Mouse (Mus musculus) lung, embryonic 14.5 days (tissue): ENCODE results near the gene Aqp12. TPM values are rescaled to one million over a fixed set of nuclear protein-coding genes. Genes with fewer than 3 reads are reported as not detected.

Source experiments
- ATAC-seq: fragments of 200-750 bp; cut with Nextera tagmentation; 2 replicates; pipeline ENCODE4 v1.8.0; 2017; ENCODE audit warnings: mild to moderate bottlenecking, moderate TSS enrichment, moderate library complexity; ENCODE audit not compliant: insufficient read depth
- DNase-seq: peaks from one replicate; pipeline ENCODE4 v3.0.0-alpha.2; 2015
- H3K27ac ChIP-seq: fragments of 300-500 bp; sonication (generic); 2 replicates; pipeline ENCODE4 v1.5.1; 2014; ENCODE audit warnings: low read depth, mild to moderate bottlenecking, moderate library complexity
- H3K27me3 ChIP-seq: fragments of 300-500 bp; sonication (generic); 2 replicates; pipeline ENCODE4 v1.6.1; 2014; ENCODE audit warnings: low read length, control low read depth; ENCODE audit not compliant: insufficient read depth
- H3K36me3 ChIP-seq: fragments of 300-500 bp; sonication (generic); 2 replicates; pipeline ENCODE4 v1.6.1; 2014; ENCODE audit warnings: control low read depth; ENCODE audit not compliant: insufficient read depth
- H3K4me1 ChIP-seq: fragments of 300-500 bp; sonication (generic); 2 replicates; pipeline ENCODE4 v1.6.1; 2014; ENCODE audit warnings: antibody characterized with exemption, control low read depth; ENCODE audit not compliant: insufficient read depth
- H3K4me2 ChIP-seq: fragments of 300-500 bp; sonication (generic); 2 replicates; pipeline ENCODE4 v1.6.1; 2014; ENCODE audit warnings: mild to moderate bottlenecking
- H3K4me3 ChIP-seq: fragments of 300-500 bp; sonication (generic); 2 replicates; pipeline ENCODE4 v1.5.1; 2014; ENCODE audit warnings: low read depth, low read length
- H3K9ac ChIP-seq: fragments of 300-500 bp; sonication (generic); 2 replicates; pipeline ENCODE4 v1.6.1; 2014
- H3K9me3 ChIP-seq: fragments of 300-500 bp; sonication (generic); 2 replicates; pipeline ENCODE4 v1.6.1; 2016; ENCODE audit warnings: low read depth, low read length, control low read depth
- CTCF ChIP-seq: IDR thresholded peaks from 2 replicates; pipeline ENCODE4 v1.5.1; 2016; ENCODE audit warnings: antibody characterized with exemption, low read depth
- WGBS: fragments of 180-500 bp; shearing (Covaris S2); extraction: QIAGEN DNeasy Blood & Tissue Kit; methylation state at CpG from one replicate; pipeline ENCODE4 v1.1.7; 2014; 5-methylcytosine and 5-hydroxymethylcytosine counted together
- polyA plus RNA-seq: library from polyadenylated mRNA; unstranded; fragments of >200 nt; fragmentation: Nextera tagmentation; extraction: Ambion mirVana; gene quantifications from 2 replicates; pipeline ENCODE4 v1.2.1, GENCODE M21; 2014

Gene Aqp12
- polyA plus RNA-seq, 1 experiment from 2014 or later: not detected

DNA sequence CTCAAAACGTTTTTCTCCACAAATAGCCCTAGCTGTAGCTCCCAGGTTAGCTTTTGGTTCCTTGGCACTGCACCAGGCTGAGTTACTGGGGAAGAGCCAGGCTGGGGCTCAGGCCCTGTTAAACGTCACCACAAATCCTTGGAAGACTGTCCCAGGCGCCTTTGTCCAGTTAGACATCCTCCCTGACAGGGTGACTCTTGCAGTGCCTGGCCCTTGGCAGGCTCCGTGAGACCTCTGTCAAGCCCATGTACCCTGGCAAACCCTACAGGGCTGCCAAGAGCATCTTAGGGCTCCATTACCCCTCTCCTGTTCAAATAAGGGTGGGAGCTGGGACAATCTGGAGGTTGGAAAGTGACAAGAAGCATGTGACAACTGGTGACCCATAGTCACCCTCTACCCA, 29.8 kb downstream of the Aqp12 start:
- Histone ChIP-seq H3K9ac (no peak overlapping the region), H3K36me3 (0 out of 2 replicates have a peak, but pooled peaks cover 2% of the 10 kb centered on the region), H3K27ac (no peak overlapping the region), H3K4me2 (no peak overlapping the region), H3K27me3 (no peaks in the 10 kb centered on the region), H3K4me3 (no peak overlapping the region), H3K9me3 (no peaks in the 10 kb centered on the region), H3K4me1 (no peaks in the 10 kb centered on the region)
- DNase-seq: no peak
- WGBS: 63% methylated on average over 4 of the region's 4 CpGs
- ATAC-seq: no peak
- TF ChIP-seq CTCF: no peak

DNA sequence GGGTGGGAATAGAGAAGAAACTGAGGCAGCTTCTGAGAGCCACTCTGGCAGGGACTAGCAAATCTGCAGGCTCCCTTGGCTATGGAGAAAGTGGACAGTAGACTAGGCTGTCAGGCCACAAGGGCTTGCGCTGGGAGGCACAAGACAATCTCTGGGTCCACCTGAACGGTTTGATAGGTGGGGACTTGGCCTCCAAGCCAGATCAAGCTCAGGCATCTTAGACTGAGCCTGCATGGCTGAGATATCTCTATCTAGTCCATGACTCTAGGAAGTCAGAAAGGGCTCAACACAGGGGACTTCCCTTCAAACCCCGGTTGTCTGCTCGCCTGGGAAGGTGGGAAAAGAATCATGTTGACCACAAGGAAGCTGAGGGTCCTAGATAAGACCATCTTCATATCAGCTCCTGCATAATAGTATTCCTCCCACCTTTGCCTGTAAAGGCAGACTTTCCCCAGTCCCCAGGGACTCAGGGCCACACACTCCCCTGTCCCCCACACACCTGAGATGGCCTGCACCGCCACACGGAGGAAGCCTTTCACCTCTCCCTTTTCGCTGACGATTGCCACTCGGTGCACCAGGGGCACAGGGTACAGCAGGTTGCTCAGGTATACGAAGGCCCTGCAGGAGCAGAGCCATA, 40.1 kb downstream of the Aqp12 start:
- H3K27me3 ChIP-seq: no peaks in the 10 kb centered on the region
- no peak overlapping the region for H3K4me3 ChIP-seq
- H3K9ac ChIP-seq: no peak overlapping the region
- no peak overlapping the region for H3K4me2 ChIP-seq
- no peak for DNase-seq
- WGBS: 79% methylated on average over 10 of the region's 10 CpGs
- H3K9me3 ChIP-seq: no peaks in the 10 kb centered on the region
- no peak overlapping the region for H3K27ac ChIP-seq
- H3K36me3 ChIP-seq: no peaks in the 10 kb centered on the region
- no peak for TF ChIP-seq CTCF
- no peaks in the 10 kb centered on the region for H3K4me1 ChIP-seq
- ATAC-seq: no peak

DNA sequence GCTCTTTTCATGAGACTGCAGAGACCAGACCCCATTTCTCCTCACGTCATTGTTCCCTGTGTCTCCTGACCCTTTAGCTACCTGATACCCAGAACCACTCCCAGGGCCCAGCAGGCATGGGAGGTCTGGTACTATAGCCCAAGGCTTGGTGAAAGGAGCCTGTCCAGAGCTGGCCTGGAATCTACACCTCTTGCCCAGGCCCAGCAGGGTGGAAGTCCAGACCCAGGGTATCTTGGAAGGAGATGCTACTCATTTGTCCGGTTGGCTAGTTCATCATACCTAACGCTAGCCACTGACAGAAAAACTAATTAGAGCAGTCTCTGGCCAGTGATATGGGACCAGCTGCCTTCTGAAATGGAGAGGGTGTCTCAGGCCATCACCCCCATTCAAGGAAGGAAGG, 43.9 kb downstream of the Aqp12 start:
- no peaks in the 10 kb centered on the region for H3K4me1 ChIP-seq
- no peaks in the 10 kb centered on the region for H3K36me3 ChIP-seq
- H3K9ac ChIP-seq: no peak overlapping the region
- H3K4me3 ChIP-seq: no peak overlapping the region
- no peaks in the 10 kb centered on the region for H3K9me3 ChIP-seq
- no peak overlapping the region for H3K4me2 ChIP-seq
- ATAC-seq (no peak), DNase-seq (no peak)
- H3K27me3 ChIP-seq: no peaks in the 10 kb centered on the region
- no peak overlapping the region for H3K27ac ChIP-seq
- WGBS: 65% methylated on average over 3 of the region's 3 CpGs
- TF ChIP-seq CTCF: no peak

DNA sequence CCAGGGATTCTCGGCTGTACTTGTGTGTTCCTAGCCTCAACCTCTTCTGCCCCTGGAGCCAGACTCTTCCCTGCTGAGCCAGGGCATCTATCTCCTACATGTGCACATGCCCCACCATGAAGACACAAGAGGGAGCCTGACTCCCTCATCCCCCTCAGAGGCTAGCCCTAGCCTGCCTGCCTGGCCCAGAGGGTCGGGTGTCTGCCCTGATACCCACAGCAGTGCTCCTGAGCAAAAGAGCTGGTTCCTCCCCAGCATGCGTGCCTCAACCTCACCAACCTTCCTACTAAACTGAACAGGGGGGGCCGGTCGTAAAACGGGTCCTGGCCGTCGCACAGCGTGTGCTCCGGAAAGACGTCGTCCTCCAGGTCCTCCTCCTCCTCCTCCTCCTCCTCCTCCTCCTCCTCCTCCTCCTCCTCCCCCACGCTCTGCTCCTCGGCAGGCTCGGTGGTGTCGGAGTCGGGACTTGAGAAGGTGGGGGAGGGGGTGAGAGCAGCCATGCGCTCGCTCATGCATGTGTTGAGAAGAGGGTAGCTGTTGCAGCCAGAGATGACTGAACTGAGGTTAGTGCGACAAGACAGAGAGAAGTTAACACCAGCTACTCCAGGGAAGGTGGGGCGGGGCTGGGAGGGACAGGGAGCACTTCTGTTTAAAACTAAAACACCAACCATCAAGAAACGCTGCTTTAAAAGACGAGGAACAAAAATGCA, 45.1 kb downstream of the Aqp12 start:
- DNase-seq (no peak), ATAC-seq (no peak)
- Histone ChIP-seq H3K4me1 (no peaks in the 10 kb centered on the region), H3K27me3 (no peaks in the 10 kb centered on the region), H3K9ac (no peak overlapping the region), H3K36me3 (no peaks in the 10 kb centered on the region), H3K9me3 (no peaks in the 10 kb centered on the region), H3K4me3 (no peak overlapping the region), H3K4me2 (no peak overlapping the region), H3K27ac (no peak overlapping the region)
- 36% methylated on average over 21 of the region's 23 CpGs for WGBS
- TF ChIP-seq CTCF: no peak

Other genes starting within 250 kb of the Aqp12 start
- 36.3 and 42.4 TPM in 2 replicates for gene Gpc1, start 174.7 kb upstream of the Aqp12 start, polyA plus RNA-seq
- gene Ankmy1, start 103.4 kb upstream of the Aqp12 start, polyA plus RNA-seq: 0.20 and 0.41 TPM in 2 replicates
- 6.9 and 8.9 TPM in 2 replicates for gene Dusp28, start 99.4 kb upstream of the Aqp12 start, polyA plus RNA-seq
- 34.8 and 43.3 TPM in 2 replicates for gene Rnpepl1, start 95.6 kb upstream of the Aqp12 start, polyA plus RNA-seq
- 22.2 and 26.8 TPM in 2 replicates for gene Capn10, start 72.0 kb upstream of the Aqp12 start, polyA plus RNA-seq
- gene Gpr35, start 55.5 kb upstream of the Aqp12 start, polyA plus RNA-seq: 0.19 and 0.50 TPM in 2 replicates
- 8.6 and 11.2 TPM in 2 replicates for gene Kif1a, start 95.6 kb downstream of the Aqp12 start, polyA plus RNA-seq
- gene Agxt, start 128.9 kb downstream of the Aqp12 start, polyA plus RNA-seq: 0.27 TPM in 1 of 2 replicates, not detected in the other
- 9.5 TPM in 2 replicates for gene 2310007B03Rik, start 154.6 kb downstream of the Aqp12 start, polyA plus RNA-seq
- gene Crocc2, start 162.4 kb downstream of the Aqp12 start, polyA plus RNA-seq: 2.8 and 3.7 TPM in 2 replicates
- gene Sned1, start 229.5 kb downstream of the Aqp12 start, polyA plus RNA-seq: 27.8 and 30.1 TPM in 2 replicates